Mouse (Mus musculus) embryo, embryonic 11.5 days (tissue): ENCODE results near the gene Ndufb7.
A peak's percentile ranks its signal among the peaks of the same experiment; 100 is the strongest.

ENCODE experiments used
- DNase-seq: peaks from one replicate; pipeline ENCODE4 v3.0.0-alpha.2; 2012; ENCODE audit warnings: low read depth, low spot score

The Ndufb7 gene

DNA sequence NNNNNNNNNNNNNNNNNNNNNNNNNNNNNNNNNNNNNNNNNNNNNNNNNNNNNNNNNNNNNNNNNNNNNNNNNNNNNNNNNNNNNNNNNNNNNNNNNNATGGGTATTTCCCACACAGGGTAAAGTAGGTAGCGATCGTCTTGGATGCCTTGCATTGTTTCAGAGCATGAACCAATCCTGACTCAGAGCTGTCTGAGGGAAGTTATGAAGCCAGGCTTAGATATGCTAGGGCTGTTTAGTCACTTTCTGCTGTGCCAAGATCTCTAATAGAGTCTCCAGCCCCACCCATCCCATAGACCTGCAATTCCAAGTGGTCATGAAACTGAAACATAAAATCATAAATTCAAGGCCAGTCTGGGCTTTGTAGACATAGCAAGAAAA is 36.2 kb downstream of the Ndufb7 start:
- no peak for DNase-seq

DNA sequence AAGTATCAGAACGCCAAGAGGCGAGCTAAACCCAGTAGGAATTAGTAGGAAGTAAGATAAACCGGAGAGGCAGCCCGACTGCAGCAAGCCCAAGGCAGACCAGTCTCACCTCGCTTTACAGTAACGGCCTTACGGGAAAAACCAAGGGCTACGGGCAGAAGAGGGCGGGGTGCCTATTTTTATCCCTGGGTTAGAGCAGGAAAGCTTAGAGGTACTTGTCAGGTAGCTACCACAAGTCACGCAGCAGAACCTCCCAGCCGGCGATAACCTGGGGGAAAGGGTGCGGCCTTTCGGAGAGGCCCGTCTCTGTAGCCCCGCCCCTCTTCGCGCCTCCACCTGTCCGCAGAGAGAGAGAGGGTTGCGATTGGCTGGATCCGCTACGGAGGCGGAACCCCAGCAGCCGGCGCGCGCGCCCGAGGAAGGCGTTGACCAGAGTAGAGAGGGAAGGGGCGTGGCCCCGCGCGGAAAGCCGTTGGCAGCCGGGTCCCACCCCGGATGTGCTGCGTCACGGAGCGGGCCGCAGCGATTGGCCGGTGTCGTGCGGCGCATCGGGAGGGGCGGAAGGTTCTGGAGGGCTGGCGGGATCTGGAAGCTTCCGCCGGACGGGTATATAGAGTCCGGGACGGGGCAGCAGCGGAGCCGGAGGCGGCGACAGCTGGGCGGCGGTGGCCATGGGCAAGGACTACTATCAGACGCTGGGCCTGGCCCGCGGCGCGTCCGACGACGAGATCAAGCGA is 41.4 kb downstream of the Ndufb7 start, which contains the start of the genes Tecr and Dnajb1:
TSS of gene Tecr (minus strand) at position 311 of the 737 bp plus-strand sequence.
TSS of gene Dnajb1 (plus strand) at position 533 of the 737 bp plus-strand sequence.
- DNase-seq, result peak; percentile 98

DNA sequence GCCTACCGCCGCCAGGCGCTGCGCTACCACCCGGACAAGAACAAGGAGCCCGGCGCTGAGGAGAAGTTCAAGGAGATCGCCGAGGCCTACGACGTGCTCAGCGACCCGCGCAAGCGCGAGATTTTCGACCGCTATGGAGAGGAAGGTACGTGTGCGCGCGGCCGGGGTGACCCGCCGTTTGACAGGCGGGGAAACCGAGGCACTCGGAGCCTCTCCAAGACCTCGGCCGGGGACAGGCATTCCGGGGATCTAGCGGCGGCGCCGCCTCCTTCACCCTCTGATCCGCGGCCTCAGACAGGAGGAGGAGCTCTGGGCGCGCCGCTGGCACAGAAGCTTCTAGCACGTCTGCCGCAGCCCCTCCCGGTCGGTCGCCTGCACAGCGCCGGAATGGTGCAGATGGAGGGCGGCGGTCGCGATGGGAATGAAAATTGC is 41.9 kb downstream of the Ndufb7 start:
- peak; percentile 47 for DNase-seq

DNA sequence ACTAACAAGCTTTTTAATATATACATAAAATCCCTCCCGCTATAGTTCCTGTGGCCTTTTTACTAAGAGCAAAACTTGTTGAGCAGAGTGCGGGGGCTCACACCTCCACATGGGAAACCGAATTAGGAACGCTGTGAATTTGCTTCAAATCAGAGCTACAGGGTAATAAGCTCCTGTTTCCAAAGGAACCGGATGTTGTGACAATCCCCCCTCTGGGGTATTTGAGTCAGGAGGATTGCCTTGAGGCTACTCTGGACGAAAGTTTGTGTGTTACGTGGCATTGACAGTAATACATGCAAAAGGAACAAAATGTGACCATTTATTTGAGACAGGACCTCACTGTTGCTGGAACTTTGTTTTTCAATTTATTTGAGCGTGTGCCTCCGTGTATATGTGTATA is 42.6 kb downstream of the Ndufb7 start:
- no peak for DNase-seq

DNA sequence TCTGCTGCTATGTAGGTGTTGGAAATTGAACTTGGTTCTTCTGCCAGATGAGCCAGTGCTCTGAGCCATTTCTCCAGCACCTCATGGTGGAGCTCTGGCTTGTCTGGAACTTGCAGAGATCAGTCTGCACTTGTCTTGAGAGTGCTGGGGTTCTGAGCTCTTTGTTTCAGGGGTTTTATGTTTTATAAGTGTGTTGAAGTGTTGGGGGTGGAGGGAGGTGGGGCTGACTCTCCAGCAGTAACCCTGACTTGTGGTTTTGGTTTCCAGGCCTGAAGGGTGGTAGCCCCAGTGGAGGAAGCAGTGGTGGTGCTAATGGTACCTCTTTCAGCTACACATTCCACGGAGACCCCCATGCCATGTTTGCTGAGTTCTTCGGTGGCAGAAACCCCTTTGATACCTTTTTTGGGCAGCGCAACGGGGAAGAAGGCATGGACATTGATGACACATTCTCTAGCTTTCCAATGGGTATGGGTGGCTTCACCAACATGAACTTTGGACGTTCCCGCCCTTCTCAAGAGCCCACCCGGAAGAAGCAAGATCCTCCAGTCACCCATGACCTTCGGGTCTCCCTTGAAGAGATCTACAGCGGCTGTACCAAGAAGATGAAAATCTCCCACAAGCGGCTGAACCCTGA is 43.2 kb downstream of the Ndufb7 start:
- DNase-seq, result no peak

DNA sequence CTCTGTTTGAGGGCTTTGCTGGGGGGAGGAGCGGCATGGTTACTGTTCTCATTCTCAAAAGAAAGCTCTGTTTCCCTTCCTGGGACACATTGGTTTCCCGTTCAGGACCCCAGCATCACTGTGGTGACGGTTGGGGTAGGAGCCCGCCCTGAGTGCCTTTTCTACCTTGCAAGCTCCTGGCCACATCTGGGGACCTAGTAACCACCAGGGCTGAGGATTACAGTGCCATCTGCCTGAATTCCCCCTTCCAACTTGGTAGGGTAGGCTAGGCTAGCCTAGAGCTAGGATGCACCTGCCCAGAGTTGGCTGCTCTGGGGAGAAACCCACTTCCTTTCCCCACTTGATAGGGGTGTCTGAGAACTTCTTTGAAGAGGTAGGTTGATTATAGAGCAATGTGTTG is 45.5 kb downstream of the Ndufb7 start:
- DNase-seq, result no peak

DNA sequence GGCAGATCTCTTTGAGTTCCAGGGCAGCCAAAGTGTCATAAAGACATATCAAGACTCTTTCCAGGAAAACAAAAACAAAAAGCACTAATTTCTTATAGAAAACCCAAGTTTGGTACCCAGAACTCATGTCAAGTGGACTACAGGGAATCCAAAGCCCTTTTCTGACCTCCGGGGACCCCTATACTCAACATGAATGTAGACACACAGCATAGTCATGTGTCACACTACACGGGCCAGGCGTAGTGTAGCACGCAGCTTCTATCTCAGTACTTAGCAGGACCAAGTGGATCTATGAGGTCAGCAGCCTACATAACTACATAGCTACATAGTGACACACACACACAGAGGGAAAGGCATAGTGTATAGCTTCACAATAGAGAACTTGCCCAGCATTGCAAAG is 47.2 kb downstream of the Ndufb7 start:
- no peak for DNase-seq

DNA sequence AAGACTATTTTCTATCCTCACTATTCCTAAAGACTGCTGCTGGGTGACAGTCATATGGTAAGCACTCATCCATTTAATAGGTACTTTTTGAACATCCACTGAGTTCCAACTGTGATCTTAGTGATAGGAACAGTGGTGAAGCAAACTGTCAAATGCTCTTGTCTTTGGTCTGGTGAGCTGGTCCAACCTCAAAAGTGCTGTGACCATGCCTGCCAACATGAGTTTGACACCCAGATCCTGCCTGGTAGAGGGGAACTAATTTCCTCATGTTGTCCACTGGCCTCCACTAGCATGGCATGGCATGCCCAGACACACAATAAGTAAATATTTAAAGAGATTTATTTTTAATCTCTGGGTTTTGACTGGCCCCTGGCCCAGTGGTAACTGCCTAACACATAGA is 50.2 kb downstream of the Ndufb7 start:
- DNase-seq, result no peak

DNA sequence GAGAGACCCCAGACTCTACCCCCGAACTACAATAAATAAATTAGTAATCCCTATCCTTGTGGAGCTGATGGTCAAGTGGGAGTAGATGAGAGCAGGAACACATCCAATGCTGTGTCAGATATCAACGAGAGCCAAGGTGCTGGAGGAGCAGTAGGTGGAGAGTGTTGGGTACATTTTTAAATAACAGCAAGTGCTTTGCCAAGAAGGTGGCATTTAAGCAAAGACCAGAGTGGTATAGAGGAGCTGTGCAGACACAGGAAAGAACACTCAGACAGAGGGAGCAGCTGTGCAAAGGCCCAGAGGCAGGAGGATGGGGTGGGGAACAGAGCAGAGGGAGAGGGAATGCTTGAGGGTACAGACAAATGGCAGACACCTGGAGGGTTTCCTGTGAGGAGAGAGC is 50.6 kb downstream of the Ndufb7 start:
- no peak for DNase-seq

DNA sequence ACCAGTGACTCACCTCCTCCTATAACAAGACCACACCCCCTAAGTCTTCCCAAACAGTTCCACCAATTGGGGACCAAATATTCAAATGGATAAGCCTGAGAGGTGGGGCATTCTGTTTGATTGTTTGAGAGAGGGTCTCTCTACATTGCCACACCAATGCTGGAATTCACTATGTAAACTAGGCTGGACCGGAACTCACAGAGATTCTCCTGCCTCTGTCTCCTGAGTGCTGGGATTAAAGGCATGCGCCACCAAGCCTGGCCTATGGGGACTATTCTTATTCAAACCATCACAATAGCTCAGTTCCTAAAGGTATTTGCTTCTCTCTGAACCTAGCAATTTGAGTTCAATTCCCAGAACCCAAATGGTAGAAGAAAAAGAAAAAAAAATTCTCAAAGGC is 52.1 kb downstream of the Ndufb7 start:
- no peak for DNase-seq

DNA sequence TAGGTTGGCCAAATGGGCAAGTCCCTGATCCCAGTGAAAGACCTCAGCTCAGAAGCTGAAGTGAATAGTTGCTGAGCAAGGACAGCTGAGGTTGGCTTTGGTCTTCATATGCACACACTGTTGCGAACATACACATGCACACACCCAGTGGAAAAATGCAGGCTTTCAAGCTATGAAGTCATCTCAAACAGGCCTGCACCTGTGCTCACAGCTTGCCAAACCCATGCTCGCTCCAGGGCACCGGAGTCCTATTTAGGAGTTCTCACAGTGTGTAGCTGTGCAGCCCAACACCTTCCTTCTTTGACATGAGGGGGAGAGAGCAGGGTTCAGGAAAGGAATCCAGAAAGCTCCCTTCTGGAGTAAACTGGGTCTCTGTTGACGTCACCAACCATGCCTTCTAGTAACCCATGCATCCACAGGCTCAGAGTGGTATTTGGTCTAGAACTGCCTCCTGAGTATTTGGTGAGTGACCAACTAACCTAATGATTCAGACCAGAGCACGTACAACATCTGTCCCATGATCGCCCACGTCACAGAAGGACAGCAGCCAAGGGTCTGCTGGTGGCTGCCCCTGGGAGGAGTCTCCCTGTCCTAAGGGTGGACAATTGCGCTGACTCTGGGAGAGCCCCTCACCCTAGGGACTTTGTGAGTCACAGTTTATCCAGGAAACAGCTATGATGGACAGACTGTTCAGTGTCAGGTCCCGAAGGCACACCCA is 53.3 kb downstream of the Ndufb7 start:
- DNase-seq, result no peak
